Mouse (Mus musculus) kidney, adult 11 months (tissue): ENCODE measurements around the gene Hikeshi.
A peak's percentile ranks its signal among the peaks of the same experiment; 100 is the strongest.

Source experiments
- DNase-seq: peaks from one replicate; pipeline ENCODE4 v3.0.0; 2022

Hikeshi gene

GRCm38 (mm10) chr7:89940571-89941463, at the start of gene Hikeshi:
Gene Hikeshi (minus strand): TSS chr7:89941204.
- DNase-seq: peak; percentile 97

- DNase-seq: no peak
Observed at GRCm38 (mm10) chr7:89984421-89984820, 43.4 kb upstream of the Hikeshi start.

GRCm38 (mm10) chr7:89983441-89983840, 42.4 kb upstream of the Hikeshi start:
- DNase-seq: no peak

GRCm38 (mm10) chr7:89981557-89981956, 40.6 kb upstream of the Hikeshi start:
- DNase-seq: no peak

GRCm38 (mm10) chr7:89980485-89981422, 39.8 kb upstream of the Hikeshi start, which contains the start of gene Eed:
Gene Eed (minus strand): TSS chr7:89980983.
- DNase-seq: peak; percentile 92

GRCm38 (mm10) chr7:89980133-89980484, 39.1 kb upstream of the Hikeshi start:
- DNase-seq: no peak

GRCm38 (mm10) chr7:89979432-89980130, 38.6 kb upstream of the Hikeshi start:
- DNase-seq: peak; percentile 8

GRCm38 (mm10) chr7:89976796-89977195, 35.8 kb upstream of the Hikeshi start:
- DNase-seq: no peak

- no peak for DNase-seq
Observed at GRCm38 (mm10) chr7:89975571-89975970, 34.6 kb upstream of the Hikeshi start.

GRCm38 (mm10) chr7:89967235-89967634, 26.2 kb upstream of the Hikeshi start:
- DNase-seq: no peak

GRCm38 (mm10) chr7:89966771-89967170, 25.8 kb upstream of the Hikeshi start:
- DNase-seq: no peak

- no peak for DNase-seq
Observed at GRCm38 (mm10) chr7:89963135-89963534, 22.1 kb upstream of the Hikeshi start.

- no peak for DNase-seq
Observed at GRCm38 (mm10) chr7:89957300-89957699, 16.3 kb upstream of the Hikeshi start.

- no peak for DNase-seq
Observed at GRCm38 (mm10) chr7:89954261-89954660, 13.3 kb upstream of the Hikeshi start.

- DNase-seq: no peak
Observed at GRCm38 (mm10) chr7:89949403-89949802, 8.4 kb upstream of the Hikeshi start.

- no peak for DNase-seq
Observed at GRCm38 (mm10) chr7:89948026-89948425, 7.0 kb upstream of the Hikeshi start.

- no peak for DNase-seq
Observed at GRCm38 (mm10) chr7:89939497-89940353, 1.3 kb downstream of the Hikeshi start.

GRCm38 (mm10) chr7:89923441-89924180, 17.4 kb downstream of the Hikeshi start:
- no peak for DNase-seq

- DNase-seq: no peak
Observed at GRCm38 (mm10) chr7:89917776-89918175, 23.2 kb downstream of the Hikeshi start.

GRCm38 (mm10) chr7:89916711-89917110, 24.3 kb downstream of the Hikeshi start:
- no peak for DNase-seq
